Mouse (Mus musculus): ENCODE data around the gene Ep400.

- TF ChIP-seq CTCF (IDR thresholded peaks at IDR 0.05; ENCODE audit: borderline replicate concordance, insufficient read depth, low read length) (no peak), POLR2A (IDR thresholded peaks at IDR 0.05; ENCODE audit: low read depth, low read length) (no peak)
Observed at GRCm38 (mm10) chr5:110779276-110779997, 8.9 kb upstream of the Ep400 start.

Measured in embryonic fibroblast, embryonic 13.5 days (primary cell).